Mouse (Mus musculus) induced T-regulatory cell, adult 2 months (primary cell): Measurements from ENCODE around the gene Lingo1.

Source experiments
- DNase-seq: peaks from one replicate; pipeline ENCODE4 v3.0.0-alpha.2; 2012; ENCODE audit warnings: low read depth

Lingo1 gene

GRCm38 (mm10) chr9:56635121-56635497 lies 161.2 kb downstream of the Lingo1 start:
- DNase-seq = no peak

GRCm38 (mm10) chr9:56634406-56635120 lies 161.7 kb downstream of the Lingo1 start:
- DNase-seq = no peak

- DNase-seq = no peak
Measured at GRCm38 (mm10) chr9:56633449-56634225, 162.6 kb downstream of the Lingo1 start.

- DNase-seq = no peak
Measured at GRCm38 (mm10) chr9:56630945-56631344, 165.3 kb downstream of the Lingo1 start.

GRCm38 (mm10) chr9:56629674-56630397 lies 166.4 kb downstream of the Lingo1 start:
- no peak for DNase-seq

- no peak for DNase-seq
Measured at GRCm38 (mm10) chr9:56627295-56627694, 169.0 kb downstream of the Lingo1 start.

GRCm38 (mm10) chr9:56624923-56625322 lies 171.3 kb downstream of the Lingo1 start:
- no peak for DNase-seq

- no peak for DNase-seq
Measured at GRCm38 (mm10) chr9:56623361-56623760, 172.9 kb downstream of the Lingo1 start.

- no peak for DNase-seq
Measured at GRCm38 (mm10) chr9:56622761-56623160, 173.5 kb downstream of the Lingo1 start.

GRCm38 (mm10) chr9:56620512-56621371 lies 175.5 kb downstream of the Lingo1 start:
- no peak for DNase-seq

GRCm38 (mm10) chr9:56619715-56620114 lies 176.6 kb downstream of the Lingo1 start:
- DNase-seq = no peak

GRCm38 (mm10) chr9:56618660-56619059 lies 177.6 kb downstream of the Lingo1 start:
- DNase-seq = no peak

- DNase-seq = no peak
Measured at GRCm38 (mm10) chr9:56616061-56616460, 180.2 kb downstream of the Lingo1 start.

- no peak for DNase-seq
Measured at GRCm38 (mm10) chr9:56612798-56613183, 183.5 kb downstream of the Lingo1 start.

- no peak for DNase-seq
Measured at GRCm38 (mm10) chr9:56611912-56612797, 184.1 kb downstream of the Lingo1 start.

GRCm38 (mm10) chr9:56610955-56611354 lies 185.3 kb downstream of the Lingo1 start:
- DNase-seq = no peak

- DNase-seq = no peak
Measured at GRCm38 (mm10) chr9:56610466-56610865, 185.8 kb downstream of the Lingo1 start.

GRCm38 (mm10) chr9:56609486-56609885 lies 186.8 kb downstream of the Lingo1 start:
- DNase-seq = no peak

GRCm38 (mm10) chr9:56608691-56609351 lies 187.4 kb downstream of the Lingo1 start:
- DNase-seq = no peak

- DNase-seq = no peak
Measured at GRCm38 (mm10) chr9:56606082-56606740, 190.1 kb downstream of the Lingo1 start.
